Mouse (Mus musculus) brain, embryonic 14.5 days (tissue): ENCODE measurements around the gene Eno3.

Experiments used
- CTCF ChIP-seq: fragments of 200-500 bp; IDR thresholded peaks from 2 replicates; pipeline ENCODE4 v1.5.1; 2012; ENCODE audit warnings: inconsistent platforms, mild to moderate bottlenecking, moderate library complexity, borderline replicate concordance; ENCODE audit not compliant: insufficient read depth, insufficient read length; ENCODE audit errors: extremely low read depth
- POLR2A ChIP-seq: fragments of 200-500 bp; IDR thresholded peaks from 2 replicates; pipeline ENCODE4 v1.6.1; 2012; ENCODE audit warnings: mild to moderate bottlenecking, inconsistent platforms, borderline replicate concordance; ENCODE audit not compliant: poor library complexity, insufficient read depth, insufficient read length, severe bottlenecking; ENCODE audit errors: extremely low read depth

DNA sequence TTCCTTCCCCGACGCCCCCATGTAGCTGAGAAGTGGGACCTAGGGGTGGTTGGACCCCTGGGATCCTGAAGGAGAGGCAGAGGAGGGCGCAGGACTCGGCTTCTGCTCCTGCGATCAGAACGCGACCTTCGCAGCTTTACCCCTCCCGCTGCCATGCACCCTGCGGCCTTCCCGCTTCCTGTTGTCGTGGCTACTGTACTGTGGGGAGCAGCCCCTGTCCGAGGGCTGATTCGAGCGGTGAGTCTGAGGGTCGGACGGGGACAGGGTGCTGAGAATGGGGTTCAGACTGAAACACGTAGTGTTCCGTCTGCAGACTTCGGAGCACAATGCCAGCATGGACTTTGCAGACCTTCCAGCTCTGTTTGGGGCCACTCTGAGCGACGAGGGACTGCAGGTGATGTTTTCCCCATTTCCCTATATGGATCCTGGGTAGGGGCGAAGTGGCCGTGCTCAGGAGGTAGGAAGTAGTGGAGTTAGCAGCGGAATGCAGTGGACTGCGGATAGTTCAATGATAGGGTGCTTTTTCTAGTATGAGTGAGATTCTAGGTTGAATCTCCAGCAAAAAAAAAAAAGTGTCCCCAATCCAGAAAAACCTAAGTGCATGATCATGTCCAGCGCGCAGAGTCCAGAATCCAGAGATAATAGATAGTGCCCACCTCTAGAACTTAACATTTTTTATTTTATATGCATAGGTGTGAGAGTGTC, 9.1 kb upstream of the Eno3 start:
- no peak for TF ChIP-seq CTCF
- no peak for TF ChIP-seq POLR2A
